Mouse (Mus musculus) cortical plate, adult 2 months (tissue): ENCODE measurements around the gene Dmgdh.

Source experiments
- CTCF ChIP-seq: fragments of 200-500 bp; IDR thresholded peaks from 2 replicates; pipeline ENCODE4 v1.5.1; 2011; ENCODE audit warnings: mild to moderate bottlenecking, control low read depth, low read length; ENCODE audit not compliant: insufficient read depth; ENCODE audit errors: extremely low read depth
- POLR2A ChIP-seq: fragments of 200-500 bp; IDR thresholded peaks from 2 replicates; pipeline ENCODE4 v1.6.1; 2011; ENCODE audit warnings: mild to moderate bottlenecking, low read length, control low read depth; ENCODE audit not compliant: insufficient read depth; ENCODE audit errors: extremely low read depth

DNA sequence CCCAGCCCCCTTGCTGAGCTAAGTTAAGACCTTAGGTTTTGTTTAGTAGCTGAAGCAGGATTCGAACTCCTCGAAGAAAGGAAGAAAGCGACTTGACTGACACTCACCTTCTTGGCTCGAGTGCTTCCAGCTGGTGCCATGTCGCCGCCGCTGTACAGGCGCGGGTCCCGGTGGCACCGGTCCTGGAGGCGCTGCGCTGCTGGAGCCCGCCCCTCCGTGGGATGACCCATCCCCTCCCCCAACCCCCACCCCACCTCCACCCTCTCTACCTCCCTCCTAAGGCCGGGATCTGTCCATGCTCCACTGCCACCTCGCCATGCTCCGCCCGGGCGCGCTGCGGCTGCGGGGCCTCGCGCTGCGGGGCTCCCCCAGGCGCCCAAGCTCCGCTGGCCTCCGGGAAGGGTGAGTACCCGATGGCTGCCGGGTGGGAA lies at the start of gene Dmgdh, which contains the start of gene Bhmt2:
- no peak for TF ChIP-seq POLR2A
- TF ChIP-seq CTCF: no peak
